Mouse (Mus musculus): ENCODE data around the gene Aldh4a1. TPM values are rescaled to one million over a fixed set of nuclear protein-coding genes. Genes with fewer than 3 reads are reported as not detected.

The Aldh4a1 gene
- total and polyA plus RNA-seq, 2 experiments from 2014 or later, result 25.2 to 30.0 TPM

DNA sequence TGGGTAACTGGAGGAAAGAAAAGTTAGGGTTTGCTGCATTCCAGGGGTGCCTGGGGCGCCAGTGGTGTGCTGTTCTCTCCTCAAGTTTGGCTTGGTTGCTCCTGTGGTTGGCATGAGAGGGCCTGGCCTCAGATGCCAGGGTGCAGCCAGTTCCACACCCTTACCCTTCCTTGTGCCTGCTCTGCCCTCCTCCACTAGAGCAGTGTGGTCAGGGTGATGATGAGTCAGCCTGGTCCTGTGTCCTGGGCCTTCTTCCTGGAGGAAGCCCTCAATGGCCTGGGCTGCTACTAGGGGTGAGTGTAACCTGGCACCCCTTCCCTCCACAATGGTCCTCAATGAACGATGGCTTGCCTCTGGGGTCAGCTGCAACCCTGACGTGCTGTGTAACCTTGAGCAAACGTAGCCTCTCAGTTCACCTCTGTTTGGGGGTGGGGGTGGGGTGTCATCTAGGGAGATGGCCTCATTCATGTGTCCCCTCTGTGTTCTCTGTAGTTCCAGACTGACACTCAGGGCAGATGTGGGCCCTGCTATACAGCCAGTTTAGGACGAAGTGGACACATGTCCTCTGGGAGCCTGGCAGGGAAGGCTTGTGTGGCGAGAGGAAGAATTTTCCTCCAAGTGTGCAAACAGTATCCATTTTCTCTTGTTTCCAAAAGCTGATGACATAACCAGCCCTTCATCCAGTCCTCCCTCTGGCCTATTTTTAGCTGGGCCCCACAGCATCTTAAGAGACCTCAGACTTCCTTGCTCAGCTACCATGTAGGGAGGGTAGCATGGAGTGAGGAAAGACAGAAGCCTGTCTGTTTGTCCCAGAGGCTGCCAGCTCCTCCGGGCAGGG is 20.9 kb upstream of the Aldh4a1 start:
- Histone ChIP-seq H3K4me1 (ENCODE audit: insufficient read depth, low read length) (peaks cover 23% of the 10 kb centered on the region), H3K36me3 (ENCODE audit: insufficient read depth, low read length) (peaks cover 17% of the 10 kb centered on the region), H3K9ac (replicated peaks; ENCODE audit: low read length, poor library complexity, severe bottlenecking) (0 out of 2 replicates have a peak overlapping the region, but pooled peaks have one; percentile 24), H3K4me2 (ENCODE audit: low read depth, low read length, poor library complexity, severe bottlenecking) (no peak overlapping the region), H3K27ac (ENCODE audit: low read depth, low read length) (peak overlapping the region; percentile 18; the same call in 1 of the 2 replicates), H3K27me3 (ENCODE audit: insufficient read depth, low read length) (no peaks in the 10 kb centered on the region), H3K4me3 (ENCODE audit: low read depth, low read length) (no peak overlapping the region), H3K9me3 (ENCODE audit: low read length) (no peaks in the 10 kb centered on the region)
- DNase-seq (ENCODE audit: low spot score) (no peak), ATAC-seq (ENCODE audit: low FRiP score) (no peak)
- no peak for TF ChIP-seq CTCF (IDR thresholded peaks at IDR 0.05)
- 82% methylated on average over 7 of the region's 7 CpGs for WGBS

DNA sequence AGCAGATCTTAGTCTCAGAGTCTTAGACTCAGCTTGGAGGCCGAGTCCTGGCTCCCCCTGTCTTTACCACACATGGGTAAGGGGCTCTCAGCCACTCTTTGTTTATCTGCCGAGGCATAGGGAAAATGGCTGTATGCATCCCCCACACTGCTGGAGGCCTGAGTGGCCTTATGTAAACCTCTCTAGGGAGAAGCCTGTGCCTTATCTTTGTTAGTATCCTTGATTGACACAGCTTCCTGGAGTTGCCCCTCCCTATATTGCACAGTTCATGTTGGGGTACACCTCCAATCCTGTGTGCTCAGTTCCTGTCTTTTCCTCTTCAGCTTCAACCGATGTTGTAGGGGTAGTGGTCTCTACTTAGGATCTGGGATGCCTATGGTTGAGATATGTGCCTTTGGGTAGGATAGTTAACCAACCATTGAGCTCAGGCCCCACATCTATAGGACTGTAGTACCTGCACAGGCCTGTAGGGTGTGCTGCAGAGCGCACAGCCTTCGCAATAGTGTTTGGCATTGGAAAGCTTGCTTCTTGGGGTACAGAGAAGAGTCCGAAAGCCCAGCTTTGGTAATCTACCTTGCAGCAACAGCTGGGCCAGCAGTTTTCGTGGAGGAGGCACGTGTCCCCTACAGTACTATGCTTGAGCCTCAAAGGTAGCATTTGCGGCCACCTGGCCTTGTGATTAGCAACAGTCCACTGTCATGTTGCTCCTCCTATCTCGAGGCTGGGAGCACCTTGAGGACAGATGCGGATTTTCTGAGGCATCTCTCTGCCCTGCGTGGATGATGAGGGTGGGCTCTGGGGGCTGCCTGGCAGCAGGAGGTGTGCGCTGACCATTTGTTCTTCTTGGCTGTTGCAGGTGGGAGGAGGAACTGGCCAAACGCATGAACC is 20.1 kb upstream of the Aldh4a1 start, which contains the start of gene Gm21969:
Gene Gm21969, plus strand, starts transcription at position 830 of the 888 bp plus-strand sequence.
- Histone ChIP-seq H3K27ac (ENCODE audit: low read depth, low read length) (peak within 1 kb of the TSS; percentile 18; the same call in 1 of the 2 replicates), H3K36me3 (ENCODE audit: insufficient read depth, low read length) (peaks cover 22% of the 10 kb centered on the region), H3K9me3 (ENCODE audit: low read length) (no peaks in the 10 kb centered on the region), H3K4me2 (ENCODE audit: low read depth, low read length, poor library complexity, severe bottlenecking) (no peak within 1 kb of the TSS), H3K4me1 (ENCODE audit: insufficient read depth, low read length) (peaks cover 15% of the 10 kb centered on the region), H3K9ac (replicated peaks; ENCODE audit: low read length, poor library complexity, severe bottlenecking) (no peak within 1 kb of the TSS; the same call in 1 of the 2 replicates), H3K4me3 (ENCODE audit: low read depth, low read length) (no peak within 1 kb of the TSS), H3K27me3 (ENCODE audit: insufficient read depth, low read length) (no peaks in the 10 kb centered on the region)
- WGBS, result 55% methylated on average over 14 of the region's 14 CpGs
- peak; percentile 82 for TF ChIP-seq CTCF (IDR thresholded peaks at IDR 0.05)
- ATAC-seq (ENCODE audit: low FRiP score), result no peak
- no peak for DNase-seq (ENCODE audit: low spot score)

DNA sequence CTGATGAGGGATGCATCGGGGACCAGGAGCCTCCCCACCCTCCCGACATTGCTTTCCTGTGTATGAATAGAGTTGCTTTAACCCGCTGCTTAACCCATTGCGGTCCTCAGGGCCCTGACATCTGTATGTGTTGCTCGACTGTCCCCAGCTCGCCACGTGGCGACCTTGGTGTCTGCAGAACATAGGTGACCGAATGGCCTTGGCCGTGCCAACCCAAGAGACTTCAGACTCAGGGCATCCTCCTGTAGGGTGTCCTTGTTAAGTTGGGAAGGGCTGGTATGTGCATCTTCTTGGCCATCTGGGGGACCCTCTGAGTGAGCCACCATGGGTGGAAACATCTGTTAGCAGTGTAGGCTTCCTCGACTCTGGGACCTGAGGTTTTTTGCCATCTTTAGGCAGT is 17.4 kb upstream of the Aldh4a1 start:
- no peak overlapping the region for H3K4me3 ChIP-seq (ENCODE audit: low read depth, low read length)
- WGBS, result 88% methylated on average over 11 of the region's 11 CpGs
- H3K27me3 ChIP-seq (ENCODE audit: insufficient read depth, low read length), result no peaks in the 10 kb centered on the region
- no peaks in the 10 kb centered on the region for H3K4me1 ChIP-seq (ENCODE audit: insufficient read depth, low read length)
- H3K36me3 ChIP-seq (ENCODE audit: insufficient read depth, low read length), result peaks cover 29% of the 10 kb centered on the region
- no peak for ATAC-seq (ENCODE audit: low FRiP score)
- H3K9me3 ChIP-seq (ENCODE audit: low read length), result no peaks in the 10 kb centered on the region
- no peak for TF ChIP-seq CTCF (IDR thresholded peaks at IDR 0.05)
- no peak overlapping the region for H3K27ac ChIP-seq (ENCODE audit: low read depth, low read length)
- H3K9ac ChIP-seq (replicated peaks; ENCODE audit: low read length, poor library complexity, severe bottlenecking), result no peak overlapping the region
- DNase-seq (ENCODE audit: low spot score), result no peak
- H3K4me2 ChIP-seq (ENCODE audit: low read depth, low read length, poor library complexity, severe bottlenecking), result no peak overlapping the region

DNA sequence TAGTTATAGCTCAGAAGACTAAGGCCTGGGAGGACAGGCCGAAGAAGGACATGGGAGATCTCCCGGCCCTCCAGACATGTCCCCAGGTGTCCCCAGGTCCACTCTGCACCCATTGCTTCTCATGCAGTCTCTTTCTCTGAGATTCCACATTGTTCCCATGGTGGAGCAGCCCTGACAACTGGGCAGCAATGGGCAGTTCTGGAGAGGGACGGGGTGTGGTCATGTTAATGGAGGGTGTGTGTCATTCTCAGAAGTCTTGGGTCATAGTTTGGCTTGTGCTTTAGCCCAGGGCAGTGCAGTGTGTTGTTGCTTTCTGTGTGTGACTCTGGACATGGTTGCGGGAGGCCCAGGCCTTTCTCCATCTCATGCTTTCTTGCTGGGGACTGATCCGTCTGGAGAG is 15.9 kb upstream of the Aldh4a1 start:
- peaks cover 30% of the 10 kb centered on the region for H3K36me3 ChIP-seq (ENCODE audit: insufficient read depth, low read length)
- no peak for DNase-seq (ENCODE audit: low spot score)
- no peak for TF ChIP-seq CTCF (IDR thresholded peaks at IDR 0.05)
- H3K4me2 ChIP-seq (ENCODE audit: low read depth, low read length, poor library complexity, severe bottlenecking), result no peak overlapping the region
- no peak overlapping the region for H3K27ac ChIP-seq (ENCODE audit: low read depth, low read length)
- H3K27me3 ChIP-seq (ENCODE audit: insufficient read depth, low read length), result no peaks in the 10 kb centered on the region
- H3K4me3 ChIP-seq (ENCODE audit: low read depth, low read length), result no peak overlapping the region
- no peak overlapping the region for H3K9ac ChIP-seq (replicated peaks; ENCODE audit: low read length, poor library complexity, severe bottlenecking)
- H3K4me1 ChIP-seq (ENCODE audit: insufficient read depth, low read length), result no peaks in the 10 kb centered on the region
- ATAC-seq (ENCODE audit: low FRiP score), result no peak
- H3K9me3 ChIP-seq (ENCODE audit: low read length), result no peaks in the 10 kb centered on the region
- 94% methylated on average over 5 of the region's 5 CpGs for WGBS

DNA sequence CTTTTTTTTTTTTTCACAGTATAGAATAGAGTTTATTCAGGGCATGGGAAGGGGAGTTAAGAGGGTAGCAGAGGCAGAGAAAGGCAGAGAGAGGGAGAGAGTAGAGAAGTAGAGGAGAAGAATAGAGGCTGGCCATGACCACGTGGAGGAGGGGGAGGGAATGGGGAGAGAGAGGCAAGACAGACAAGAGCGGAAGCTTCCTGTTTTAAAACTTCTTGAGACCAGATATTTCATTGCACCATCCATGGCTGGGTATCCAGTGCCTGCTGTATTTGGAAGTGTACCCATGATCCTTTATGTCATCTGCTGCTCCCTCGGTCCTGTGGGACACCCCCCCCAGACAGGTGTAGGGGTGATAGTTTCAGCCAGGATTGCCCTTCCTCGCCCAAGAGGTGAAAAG is 13.7 kb upstream of the Aldh4a1 start:
- Histone ChIP-seq H3K36me3 (ENCODE audit: insufficient read depth, low read length) (peaks cover 38% of the 10 kb centered on the region), H3K27me3 (ENCODE audit: insufficient read depth, low read length) (no peaks in the 10 kb centered on the region), H3K4me3 (ENCODE audit: low read depth, low read length) (no peak overlapping the region), H3K4me2 (ENCODE audit: low read depth, low read length, poor library complexity, severe bottlenecking) (no peak overlapping the region), H3K4me1 (ENCODE audit: insufficient read depth, low read length) (no peaks in the 10 kb centered on the region), H3K9ac (replicated peaks; ENCODE audit: low read length, poor library complexity, severe bottlenecking) (no peak overlapping the region), H3K9me3 (ENCODE audit: low read length) (no peaks in the 10 kb centered on the region), H3K27ac (ENCODE audit: low read depth, low read length) (no peak overlapping the region)
- TF ChIP-seq CTCF (IDR thresholded peaks at IDR 0.05), result no peak
- DNase-seq (ENCODE audit: low spot score) (no peak), ATAC-seq (ENCODE audit: low FRiP score) (no peak)
- 68% methylated on average over 4 of the region's 4 CpGs for WGBS

All from midbrain, postnatal 0 days (tissue).